ENCODE assay signal across 8 mouse cellular contexts in genomic region chr9:121314541-121315152, GRCm38 (mm10). TPM values are rescaled to one million over a fixed set of nuclear protein-coding genes. Genes with fewer than 3 reads are reported as not detected.
DNase-seq lines count a peak whose midpoint lies in the region; ATAC-seq and TF ChIP-seq lines count a peak whose summit lies in the region.

No protein-coding gene starts in this region.

- DNase-seq in cerebellum, postnatal 14 days = peak; percentile 32 to 46
- DNase-seq in cerebellum, adult 18-20 months = no peak
- no peak for DNase-seq in thymus, postnatal 36 days
- no peak for DNase-seq in layer of hippocampus, postnatal 36 days

- H3K27me3 ChIP-seq in heart, embryonic 13.5 days (replicated peaks) = no peaks in the 10 kb centered on the region
- no peaks in the 10 kb centered on the region for H3K27me3 ChIP-seq in limb, embryonic 12.5 days
- H3K27me3 ChIP-seq in midbrain, embryonic 13.5 days = no peaks in the 10 kb centered on the region

- peak overlapping the region; percentile 98 for H3K27ac ChIP-seq in bone marrow macrophage, adult 2 months (ENCODE audit: insufficient read depth, low read depth, low read length)
- H3K27ac ChIP-seq in heart, embryonic 13.5 days (replicated peaks) = peak overlapping the region; percentile 98
- peak overlapping the region; percentile 85 for H3K27ac ChIP-seq in limb, embryonic 12.5 days
- peak overlapping the region; percentile 82 for H3K27ac ChIP-seq in midbrain, embryonic 13.5 days

- H3K9ac ChIP-seq in heart, embryonic 13.5 days = peak overlapping the region; percentile 84
- H3K9ac ChIP-seq in limb, embryonic 12.5 days (replicated peaks) = peak overlapping the region; percentile 45; the same call in 1 of the 2 replicates
- H3K9ac ChIP-seq in midbrain, embryonic 13.5 days (replicated peaks) = peak overlapping the region; percentile 17

- TF ChIP-seq CTCF in bone marrow macrophage, adult 2 months (IDR thresholded peaks at IDR 0.05; ENCODE audit: low read depth, low read length) = no peak

- H3K9me3 ChIP-seq in heart, embryonic 13.5 days = no peaks in the 10 kb centered on the region
- no peaks in the 10 kb centered on the region for H3K9me3 ChIP-seq in limb, embryonic 12.5 days
- no peaks in the 10 kb centered on the region for H3K9me3 ChIP-seq in midbrain, embryonic 13.5 days

- peak overlapping the region; percentile 75 for H3K4me2 ChIP-seq in heart, embryonic 13.5 days
- peak overlapping the region; percentile 69 for H3K4me2 ChIP-seq in limb, embryonic 12.5 days
- peak overlapping the region; percentile 52 for H3K4me2 ChIP-seq in midbrain, embryonic 13.5 days (replicated peaks)

- WGBS in heart, embryonic 13.5 days = 11% methylated on average over 14 of the region's 14 CpGs
- WGBS in limb, embryonic 12.5 days = 10% methylated on average over 14 of the region's 14 CpGs
- 18% methylated on average over 14 of the region's 14 CpGs for WGBS in midbrain, embryonic 13.5 days

- ATAC-seq in heart, embryonic 13.5 days (ENCODE audit: extremely low read depth, insufficient number of reproducible peaks, low FRiP score, low TSS enrichment) = no peak; the same call in 1 of the 2 replicates
- ATAC-seq in limb, embryonic 12.5 days (ENCODE audit: insufficient number of reproducible peaks, insufficient read depth, low FRiP score, low TSS enrichment, low read depth) = no peak
- ATAC-seq in midbrain, embryonic 13.5 days = peak; percentile 2; the same call in 1 of the 2 replicates

- peaks cover 44% of the 10 kb centered on the region for H3K4me1 ChIP-seq in bone marrow macrophage, adult 2 months (ENCODE audit: control insufficient read depth, insufficient read depth, low read length)
- peaks cover 86% of the 10 kb centered on the region for H3K4me1 ChIP-seq in heart, embryonic 13.5 days
- peaks cover 59% of the 10 kb centered on the region for H3K4me1 ChIP-seq in limb, embryonic 12.5 days (replicated peaks)
- peaks cover 73% of the 10 kb centered on the region for H3K4me1 ChIP-seq in midbrain, embryonic 13.5 days (replicated peaks)

- peaks cover 10% of the 10 kb centered on the region for H3K36me3 ChIP-seq in heart, embryonic 13.5 days
- 0 out of 2 replicates have a peak, but pooled peaks cover 4% of the 10 kb centered on the region for H3K36me3 ChIP-seq in limb, embryonic 12.5 days
- 0 out of 2 replicates have a peak, but pooled peaks cover 4% of the 10 kb centered on the region for H3K36me3 ChIP-seq in midbrain, embryonic 13.5 days

- TF ChIP-seq POLR2A in bone marrow macrophage, adult 2 months (IDR thresholded peaks at IDR 0.05; ENCODE audit: borderline replicate concordance, low read depth, low read length) = no peak

- peak overlapping the region; percentile 68 for H3K4me3 ChIP-seq in bone marrow macrophage, adult 2 months (ENCODE audit: insufficient read depth, low read length)
- peak overlapping the region; percentile 45 for H3K4me3 ChIP-seq in heart, embryonic 13.5 days
- H3K4me3 ChIP-seq in limb, embryonic 12.5 days (replicated peaks) = peak overlapping the region; percentile 29
- peak overlapping the region; percentile 18; the same call in 1 of the 2 replicates for H3K4me3 ChIP-seq in midbrain, embryonic 13.5 days (replicated peaks)

RNA-seq across cellular contexts. Expression of gene Trak1, which starts 17.3 kb away (rescaled TPM):
- 51.5 and 61.1 TPM in 2 replicates for polyA plus RNA-seq in bone marrow macrophage, adult 2 months (2012; ENCODE audit: insufficient read depth, insufficient read length, missing spikeins)
- 30.4 and 32.2 TPM in 2 replicates for polyA plus RNA-seq in heart, embryonic 13.5 days (2015; fragmentation: Nextera tagmentation; extraction: Ambion mirVana)
- polyA plus RNA-seq in limb, embryonic 12.5 days (2016; fragmentation: Nextera tagmentation; extraction: Ambion mirVana) = 15.2 and 16.3 TPM in 2 replicates
- polyA plus RNA-seq in midbrain, embryonic 13.5 days (2015; fragmentation: Nextera tagmentation; extraction: Ambion mirVana) = 41.1 and 44.8 TPM in 2 replicates
- total RNA-seq in layer of hippocampus, postnatal 36 days (2021) = 100 to 1,000 TPM; 235 to 247 TPM

RNA-seq across cellular contexts. Expression of gene Ulk4, which starts 37.6 kb away (rescaled TPM):
- 0.49 and 1.3 TPM in 2 replicates for polyA plus RNA-seq in bone marrow macrophage, adult 2 months (2012; ENCODE audit: insufficient read depth, insufficient read length, missing spikeins)
- 95.9 and 112 TPM in 2 replicates for polyA plus RNA-seq in heart, embryonic 13.5 days (2015; fragmentation: Nextera tagmentation; extraction: Ambion mirVana)
- 193 and 212 TPM in 2 replicates for polyA plus RNA-seq in limb, embryonic 12.5 days (2016; fragmentation: Nextera tagmentation; extraction: Ambion mirVana)
- polyA plus RNA-seq in midbrain, embryonic 13.5 days (2015; fragmentation: Nextera tagmentation; extraction: Ambion mirVana) = 151 and 159 TPM in 2 replicates
- total RNA-seq in layer of hippocampus, postnatal 36 days (2021) = 10 to 100 TPM in 1 of 2 experiments, 1 to 10 TPM in 1; 7.2 to 10.6 TPM

Comparison
In these comparisons a context has a peak if more than half of its experiments do, and no peak if none do; other contexts are left out.
1. DNase-seq: peak in cerebellum, postnatal 14 days (2 of 2); none in cerebellum, adult 18-20 months (0 of 2), thymus, postnatal 36 days (0 of 2) and layer of hippocampus, postnatal 36 days (0 of 2).
2. H3K4me3 ChIP-seq: peak in every context shown above with its lines; median percentile 68 in bone marrow macrophage, adult 2 months; 45 in heart, embryonic 13.5 days; 29 in limb, embryonic 12.5 days; 18 in midbrain, embryonic 13.5 days.
3. H3K9ac ChIP-seq: peak in every context shown above with its lines; median percentile 84 in heart, embryonic 13.5 days; 45 in limb, embryonic 12.5 days; 17 in midbrain, embryonic 13.5 days.
4. RNA of gene Ulk4, which starts 37.6 kb away (polyA plus RNA-seq): 193 to 212 TPM in limb, embryonic 12.5 days, 151 to 159 TPM in midbrain, embryonic 13.5 days and 95.9 to 112 TPM in heart, embryonic 13.5 days; 0.49 to 1.3 TPM in bone marrow macrophage, adult 2 months; every median in the first group is over 10 times any median in the second.
5. Peak in every context shown above with its lines, with median percentiles within 50 percentile points of each other: H3K27ac ChIP-seq and H3K4me2 ChIP-seq.